Mouse (Mus musculus): ENCODE measurements at regions not wholly inside any gene's neighbourhood (a gene's known extent, or its start where the extent isn't known, plus 50 kb on each side); places are given as distances from the start of the nearest gene placed in this dataset.
A peak's percentile ranks its signal among the peaks of the same experiment; 100 is the strongest.

GRCm38 (mm10) chrX:117272809-117273208 is 258.3 kb downstream of the H2afb1 start:
- no peaks in the 10 kb centered on the region for H3K36me3 ChIP-seq
- no peaks in the 10 kb centered on the region for H3K9me3 ChIP-seq (replicated peaks)
- no peak overlapping the region for H3K27ac ChIP-seq
- no peaks in the 10 kb centered on the region for H3K27me3 ChIP-seq
- ATAC-seq (ENCODE audit: low FRiP score) = no peak
- H3K4me3 ChIP-seq = no peak overlapping the region
- no peak overlapping the region for H3K4me2 ChIP-seq (replicated peaks)
- 91% methylated on average over 3 of the region's 3 CpGs for WGBS
- no peaks in the 10 kb centered on the region for H3K4me1 ChIP-seq
- H3K9ac ChIP-seq = no peak overlapping the region

- ATAC-seq (ENCODE audit: low FRiP score) = no peak
- 73% methylated on average over 7 of the region's 7 CpGs for WGBS
- Histone ChIP-seq H3K4me2 (replicated peaks) (no peak overlapping the region), H3K9ac (no peak overlapping the region), H3K36me3 (no peaks in the 10 kb centered on the region), H3K4me3 (no peak overlapping the region), H3K27ac (no peak overlapping the region), H3K9me3 (replicated peaks) (no peaks in the 10 kb centered on the region), H3K4me1 (no peaks in the 10 kb centered on the region), H3K27me3 (no peaks in the 10 kb centered on the region)
These were observed 283.9 kb downstream of the H2afb1 start for GRCm38 (mm10) chrX:117298500-117298899.

- no peak overlapping the region for H3K4me3 ChIP-seq
- H3K27me3 ChIP-seq = no peaks in the 10 kb centered on the region
- no peaks in the 10 kb centered on the region for H3K9me3 ChIP-seq (replicated peaks)
- H3K4me1 ChIP-seq = no peaks in the 10 kb centered on the region
- ATAC-seq (ENCODE audit: low FRiP score) = peak; percentile 60
- WGBS = 18% methylated on average over 2 of the region's 2 CpGs
- no peak overlapping the region for H3K9ac ChIP-seq
- H3K27ac ChIP-seq = no peak overlapping the region
- H3K36me3 ChIP-seq = no peaks in the 10 kb centered on the region
- H3K4me2 ChIP-seq (replicated peaks) = no peak overlapping the region
These were observed 285.2 kb downstream of the H2afb1 start for GRCm38 (mm10) chrX:117299697-117300192.
